Mouse (Mus musculus) cerebellum, adult (tissue): ENCODE data around the gene Cmah.

Experiments
- ATAC-seq: cut with Nextera tagmentation; 2 replicates; pipeline ENCODE4 v1.9.2; 2017; ENCODE audit warnings: mild to moderate bottlenecking, moderate library complexity, mixed read lengths; ENCODE audit not compliant: insufficient number of reproducible peaks, low FRiP score, low TSS enrichment

Gene Cmah

GRCm38 (mm10) chr13:24477564-24477963 lies 150.4 kb downstream of the Cmah start:
- no peak for ATAC-seq

DNA sequence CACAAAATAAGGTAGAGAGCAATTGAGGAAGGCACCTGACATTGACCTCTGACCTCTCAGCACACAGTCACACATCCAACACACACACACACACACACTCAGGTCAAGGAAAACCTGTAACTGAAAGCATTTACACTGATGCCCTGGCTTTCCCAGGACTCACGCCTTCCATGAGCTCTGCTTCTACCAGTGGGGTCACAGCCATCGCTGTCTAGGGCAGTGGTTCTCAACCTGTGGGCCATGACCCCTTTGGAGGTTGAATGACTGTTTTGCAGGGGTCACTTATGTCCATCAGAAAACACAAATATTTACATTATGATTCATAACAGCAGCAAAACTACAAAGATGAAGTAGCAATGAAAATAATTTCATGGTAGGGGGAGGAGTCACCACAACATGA lies 152.3 kb downstream of the Cmah start:
- no peak for ATAC-seq

DNA sequence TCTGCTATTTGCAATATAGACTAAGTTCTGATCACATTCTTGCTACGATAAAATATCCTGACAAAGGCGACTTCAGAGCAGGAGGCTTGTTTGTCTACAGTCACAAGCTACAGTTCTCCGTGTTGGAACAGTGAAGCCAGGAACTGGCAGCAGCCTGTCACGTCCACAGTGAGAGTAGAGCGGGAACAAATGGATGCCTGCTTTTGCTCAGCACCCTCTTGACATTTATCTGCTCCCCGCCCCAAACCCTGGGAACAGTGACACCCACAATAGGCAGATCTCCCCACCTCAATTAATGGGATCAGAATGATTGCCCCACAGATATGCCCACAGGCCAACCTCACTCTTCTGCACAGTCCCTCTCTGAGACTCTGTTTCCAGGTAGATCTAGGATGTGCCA lies 153.6 kb downstream of the Cmah start:
- ATAC-seq = no peak

DNA sequence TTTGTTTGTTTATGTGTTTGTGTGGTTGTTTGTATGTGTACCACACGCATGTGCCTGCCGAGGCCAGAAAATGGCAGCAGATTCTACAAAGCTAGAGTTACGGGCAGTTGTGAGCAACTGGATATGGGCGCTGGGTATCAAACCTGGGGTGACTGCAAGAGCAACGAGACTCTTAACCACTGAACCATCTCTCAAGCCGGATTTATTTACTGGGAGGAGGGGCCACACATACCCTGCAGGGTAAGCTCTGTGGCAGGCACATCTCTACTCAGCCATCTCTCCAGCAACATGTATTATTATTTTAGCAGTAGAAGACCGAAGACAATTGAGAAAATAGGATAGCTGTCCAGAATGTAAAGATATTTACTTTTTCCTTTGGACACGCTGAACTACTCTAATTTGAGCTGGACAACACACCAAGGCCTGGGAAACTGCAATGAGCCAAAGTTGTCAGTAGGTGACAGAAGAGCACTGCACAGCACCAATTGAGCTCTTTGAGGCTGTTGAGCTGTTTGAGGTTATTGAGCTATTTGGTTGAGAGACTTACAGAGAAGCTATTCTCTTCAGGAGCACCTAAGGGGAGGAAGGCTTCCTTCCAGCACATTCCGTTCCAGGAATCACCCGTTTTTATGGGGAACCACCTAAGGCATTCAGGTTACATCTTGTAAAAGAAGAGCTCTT lies 154.6 kb downstream of the Cmah start:
- peak; percentile 53; the same call in 1 of the 2 replicates for ATAC-seq

- no peak for ATAC-seq
Measured at GRCm38 (mm10) chr13:24483691-24484090, 156.5 kb downstream of the Cmah start.

DNA sequence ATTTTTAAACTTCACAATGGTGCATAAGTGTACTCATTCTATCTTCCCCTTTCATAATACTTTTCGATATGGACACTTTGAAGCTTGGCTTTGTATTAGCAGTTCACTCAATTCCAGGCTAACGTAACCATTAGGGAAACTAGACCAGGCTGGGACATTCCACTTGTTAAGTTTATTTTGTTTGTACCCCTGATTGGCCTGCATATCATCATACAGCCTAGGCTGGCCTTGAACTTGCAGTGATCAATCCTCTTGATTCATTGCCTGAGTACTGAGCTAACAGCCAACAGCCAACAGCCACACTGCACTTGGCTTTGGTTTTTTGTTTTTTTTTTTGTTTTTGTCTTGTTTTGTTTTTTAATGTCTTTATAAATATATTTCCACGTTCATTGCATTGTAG lies 157.6 kb downstream of the Cmah start:
- ATAC-seq = no peak

DNA sequence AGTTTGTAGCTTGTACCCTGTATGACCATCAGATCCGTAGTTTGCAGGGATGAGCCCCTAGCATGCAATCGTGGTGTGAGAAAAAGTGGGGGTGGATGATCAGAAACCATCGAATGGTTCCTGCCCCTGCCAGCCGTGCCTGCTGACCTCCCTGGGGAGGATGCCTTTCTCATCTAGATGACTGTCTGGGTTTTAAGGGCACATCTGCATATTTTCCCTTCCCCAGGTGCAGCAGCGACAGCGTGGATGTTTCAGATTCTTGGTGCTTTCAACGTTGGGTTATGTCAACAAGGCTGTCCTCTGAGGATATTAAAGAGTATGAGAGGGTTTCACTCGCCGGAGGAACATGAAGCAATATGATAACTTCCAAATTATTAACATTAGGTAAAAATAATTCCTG lies 158.8 kb downstream of the Cmah start:
- no peak for ATAC-seq

DNA sequence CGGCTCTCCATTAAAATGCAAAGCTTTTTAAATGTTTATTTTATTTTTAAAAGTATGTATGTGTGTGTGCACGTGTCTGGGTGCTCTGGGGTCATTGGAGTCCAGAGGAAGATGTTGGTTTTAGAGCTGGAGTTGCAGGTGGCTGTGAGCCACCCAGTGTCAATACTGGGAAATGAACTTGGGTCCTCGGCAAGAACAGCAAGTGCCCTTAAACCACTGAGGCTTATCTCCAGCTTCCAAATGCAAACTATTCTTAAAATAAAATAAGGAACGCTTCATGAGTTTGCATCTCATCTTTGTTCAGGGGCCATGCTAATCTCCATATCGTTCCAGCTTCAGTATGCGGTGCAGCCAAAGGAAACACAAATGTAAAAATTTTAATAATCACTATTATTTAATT lies 159.2 kb downstream of the Cmah start:
- no peak for ATAC-seq

DNA sequence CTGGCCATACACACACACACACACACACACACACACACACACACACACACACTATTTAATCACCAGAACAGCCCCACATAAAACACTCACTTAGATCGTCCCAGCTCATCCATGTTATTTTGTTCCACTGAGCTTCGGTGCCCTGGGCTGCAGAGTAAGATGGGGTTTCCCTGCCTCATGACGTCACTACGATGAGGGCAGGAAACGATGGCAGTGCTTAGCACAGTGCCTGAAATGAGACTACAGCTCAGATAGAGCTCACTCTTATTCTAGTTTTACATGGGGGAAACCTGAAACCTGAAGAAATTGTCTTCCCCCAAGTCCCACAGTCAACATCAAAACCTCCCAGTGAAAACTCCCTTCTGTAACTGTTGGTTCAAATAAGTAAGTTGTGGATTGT lies 159.9 kb downstream of the Cmah start:
- ATAC-seq = no peak

DNA sequence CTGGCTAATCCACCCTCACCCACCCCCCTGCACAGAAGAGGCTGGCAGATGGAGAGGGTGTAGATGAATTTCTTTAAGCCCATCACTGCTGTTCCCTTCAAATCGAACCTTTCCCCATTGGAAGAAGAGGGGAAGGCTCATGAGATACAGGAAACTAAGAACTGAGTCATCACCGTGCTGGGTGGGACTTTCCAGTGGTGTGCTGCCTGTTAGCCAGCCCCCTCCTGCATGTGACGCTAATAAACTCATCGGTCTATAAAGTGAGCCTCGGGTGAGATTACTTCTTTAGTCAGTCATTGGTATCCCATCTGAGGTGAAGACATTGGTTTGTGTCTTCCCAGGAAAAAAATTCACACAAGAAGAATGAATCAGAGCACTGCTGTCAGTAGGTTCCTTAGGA lies 160.3 kb downstream of the Cmah start:
- ATAC-seq = no peak

DNA sequence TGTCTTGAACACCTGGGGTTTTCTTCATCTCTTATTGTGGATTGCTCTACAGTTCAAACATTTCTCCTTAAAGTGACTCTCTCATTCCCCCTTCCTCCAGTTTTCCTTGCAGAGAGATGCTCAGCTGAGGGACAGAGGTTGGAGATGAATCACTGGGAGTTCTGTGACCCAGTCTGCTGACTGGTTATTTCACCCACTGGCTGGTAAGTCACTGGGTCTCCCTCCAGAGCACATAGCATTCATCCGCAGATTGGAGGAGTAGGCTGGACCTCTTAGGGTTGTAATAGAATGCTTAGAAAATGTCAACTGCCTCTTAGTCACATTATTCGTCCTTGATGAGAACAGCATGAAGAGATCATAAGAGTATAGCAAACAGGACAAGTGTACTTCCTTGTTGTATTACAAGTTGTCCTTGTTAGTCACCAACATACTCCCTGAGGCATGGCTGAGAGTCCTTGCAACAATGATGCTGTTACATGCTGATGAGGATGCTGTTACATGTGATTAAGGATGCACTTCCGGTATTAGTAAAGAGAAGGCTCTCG lies 161.4 kb downstream of the Cmah start:
- ATAC-seq = no peak

DNA sequence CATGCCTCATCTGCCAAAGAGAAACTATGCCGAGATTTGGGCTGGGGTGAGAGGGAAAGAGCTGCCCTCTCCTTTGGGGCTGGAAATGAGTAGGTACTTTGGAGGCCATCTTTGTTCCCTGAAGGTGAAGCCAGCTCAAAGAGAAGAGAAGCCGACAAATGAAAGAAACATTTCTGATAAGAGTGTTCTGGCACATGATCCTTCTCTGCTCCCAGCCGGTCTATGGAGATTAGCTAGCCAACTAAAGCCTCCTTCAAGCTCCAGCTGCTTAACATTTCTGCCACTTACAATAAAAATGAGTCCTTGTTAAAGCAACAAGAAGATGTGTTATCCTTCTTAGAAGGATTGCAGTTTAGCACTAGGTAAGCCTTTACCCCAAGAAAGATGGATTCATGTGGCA lies 162.3 kb downstream of the Cmah start:
- ATAC-seq = no peak

GRCm38 (mm10) chr13:24490041-24490440 lies 162.8 kb downstream of the Cmah start:
- ATAC-seq = no peak

- ATAC-seq = no peak
Measured at GRCm38 (mm10) chr13:24491101-24491500, 163.9 kb downstream of the Cmah start.

DNA sequence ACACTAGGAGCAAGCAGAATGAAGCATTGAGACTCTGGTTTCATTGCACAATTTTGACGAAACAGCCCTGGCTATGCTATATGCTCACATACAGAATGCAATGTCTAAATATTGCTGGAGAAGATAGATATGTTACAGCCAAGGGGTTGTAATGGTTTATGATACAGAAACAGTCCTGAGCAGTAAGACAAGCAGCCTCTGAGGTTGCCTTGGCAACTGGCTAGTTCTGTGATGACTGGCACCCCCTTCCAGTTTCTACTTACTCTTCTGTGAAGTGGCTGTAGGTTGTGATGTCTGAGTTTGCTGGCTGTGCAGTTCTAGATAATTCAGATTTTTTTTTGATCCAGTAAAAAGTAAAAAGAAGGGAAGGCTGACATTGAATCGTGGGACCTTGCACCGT lies 166.6 kb downstream of the Cmah start:
- no peak for ATAC-seq

- ATAC-seq = no peak
Measured at GRCm38 (mm10) chr13:24496353-24496752, 169.1 kb downstream of the Cmah start.

- ATAC-seq = no peak
Measured at GRCm38 (mm10) chr13:24497001-24497400, 169.8 kb downstream of the Cmah start.

DNA sequence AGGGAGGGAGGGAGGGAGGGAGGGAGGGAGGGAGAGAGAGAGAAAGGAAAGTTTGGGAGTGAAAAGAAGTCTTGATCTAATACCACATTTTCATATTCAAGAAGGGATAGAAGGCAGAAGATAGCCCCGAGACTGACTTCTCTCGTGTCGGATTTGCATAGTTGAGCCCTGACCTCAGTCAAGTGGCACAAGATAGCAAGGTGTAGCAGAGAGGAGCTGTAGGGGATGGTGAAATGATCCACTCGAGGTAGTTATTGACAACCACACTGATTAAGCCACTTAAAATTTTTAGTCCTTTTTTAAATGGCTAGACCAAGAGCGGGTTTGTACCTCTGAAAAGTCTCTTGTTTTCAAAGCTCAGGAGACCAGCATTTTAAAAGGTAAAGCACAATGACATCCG lies 171.1 kb downstream of the Cmah start:
- ATAC-seq = no peak

DNA sequence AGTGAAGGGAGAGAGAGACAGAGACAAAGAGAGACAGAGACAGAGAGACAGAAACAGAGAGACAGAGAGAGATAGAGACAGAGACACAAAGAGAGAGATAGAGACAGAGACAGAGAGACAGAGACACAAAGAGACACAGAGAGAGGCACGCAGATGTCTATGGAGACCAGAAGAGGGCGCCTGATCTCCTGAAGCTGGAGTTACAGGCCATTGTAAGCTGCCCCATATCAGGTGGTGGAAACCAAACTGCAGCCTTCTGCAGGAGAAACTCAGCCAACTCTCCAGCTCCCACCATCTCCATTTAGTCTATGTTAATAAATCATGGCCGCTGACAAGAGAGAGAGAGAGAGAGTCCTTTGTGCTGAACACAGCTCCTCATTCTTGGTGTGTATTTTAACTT lies 172.3 kb downstream of the Cmah start:
- ATAC-seq = no peak

GRCm38 (mm10) chr13:24501179-24501905 lies 174.1 kb downstream of the Cmah start:
- ATAC-seq = no peak

- no peak for ATAC-seq
Measured at GRCm38 (mm10) chr13:24501919-24502318, 174.7 kb downstream of the Cmah start.

DNA sequence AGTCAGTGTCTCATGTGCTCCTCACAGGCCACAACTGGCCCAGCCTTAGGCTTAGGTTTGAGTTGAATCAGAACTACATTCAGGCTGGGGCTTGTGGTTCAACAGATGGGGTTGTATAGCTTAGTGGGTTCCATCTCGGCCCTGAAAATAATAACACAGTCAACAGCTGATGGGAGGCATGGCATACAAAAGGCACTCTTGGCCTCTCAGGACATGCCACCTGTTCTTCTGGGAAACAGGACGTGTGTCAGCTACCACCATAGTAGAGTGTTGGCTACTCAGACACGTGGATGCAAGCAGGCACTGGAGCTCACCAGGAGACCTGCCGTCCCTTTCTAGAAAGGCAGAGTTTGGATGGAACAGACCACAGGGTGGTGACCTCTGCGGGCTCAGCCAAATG lies 178.6 kb downstream of the Cmah start:
- ATAC-seq = no peak
